Mouse (Mus musculus): Measurements from ENCODE around the gene Alox8.

GRCm38 (mm10) chr11:69155351-69155750, 42.3 kb downstream of the Alox8 start:
- TF ChIP-seq POLR2A (IDR thresholded peaks at IDR 0.05; ENCODE audit: insufficient read length, low read depth): no peak
- no peak for TF ChIP-seq E2F4 (IDR thresholded peaks at IDR 0.05; ENCODE audit: insufficient read depth)
- TF ChIP-seq POLR2AphosphoS2 (IDR thresholded peaks at IDR 0.05; ENCODE audit: insufficient read length, low read depth): no peak
- no peak for TF ChIP-seq USF1 (IDR thresholded peaks at IDR 0.05; ENCODE audit: low read depth)
- TF ChIP-seq MAX (IDR thresholded peaks at IDR 0.05; ENCODE audit: low read depth): no peak

All from myocyte (in vitro differentiated cells).